Mouse (Mus musculus) 416B (cell line): ENCODE measurements around the gene Miga1.

ENCODE experiments used
- DNase-seq: peaks from one replicate; pipeline ENCODE4 v3.0.0; 2011; ENCODE audit warnings: low read depth

Gene Miga1

GRCm38 (mm10) chr3:152321765-152322547 is 18.3 kb downstream of the Miga1 start:
- no peak for DNase-seq

GRCm38 (mm10) chr3:152320972-152321645 is 19.1 kb downstream of the Miga1 start:
- DNase-seq: peak; percentile 49

DNA sequence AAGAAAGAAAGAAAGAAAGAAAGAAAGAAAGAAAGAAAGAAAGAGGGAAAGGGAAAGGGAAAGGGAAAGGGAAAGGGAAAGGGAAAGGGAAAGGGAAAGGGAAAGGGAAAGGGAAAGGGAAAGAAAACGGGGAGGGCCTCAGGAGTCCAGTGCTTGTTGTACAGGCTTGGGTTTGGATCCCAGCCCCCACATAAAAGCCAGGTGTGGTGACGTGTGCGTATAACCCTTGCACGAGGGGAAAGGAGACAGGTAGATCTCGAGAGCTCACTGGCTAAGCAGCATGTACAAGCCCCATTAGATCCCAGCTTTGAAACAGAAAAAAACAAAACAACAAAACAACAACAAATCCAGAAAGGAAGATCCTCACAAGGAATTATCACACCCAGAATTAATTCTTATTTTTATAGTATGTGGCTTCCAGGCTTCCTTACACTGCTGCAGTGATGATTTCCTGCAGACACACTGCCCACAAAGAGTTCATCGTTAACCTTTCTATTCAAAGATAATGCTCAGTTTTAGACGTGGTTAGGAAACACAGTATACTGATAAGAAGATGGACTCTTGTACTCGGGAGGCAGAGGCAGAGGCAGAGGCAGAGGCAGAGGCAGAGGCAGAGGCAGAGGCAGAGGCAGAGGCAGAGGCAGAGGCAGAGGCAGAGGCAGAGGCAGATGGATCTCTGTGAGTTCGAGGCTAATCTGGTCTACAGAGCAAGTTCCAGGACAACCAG is 23.6 kb downstream of the Miga1 start:
- peak; percentile 16 for DNase-seq

GRCm38 (mm10) chr3:152315613-152316012 is 24.6 kb downstream of the Miga1 start:
- peak; percentile 91 for DNase-seq

DNA sequence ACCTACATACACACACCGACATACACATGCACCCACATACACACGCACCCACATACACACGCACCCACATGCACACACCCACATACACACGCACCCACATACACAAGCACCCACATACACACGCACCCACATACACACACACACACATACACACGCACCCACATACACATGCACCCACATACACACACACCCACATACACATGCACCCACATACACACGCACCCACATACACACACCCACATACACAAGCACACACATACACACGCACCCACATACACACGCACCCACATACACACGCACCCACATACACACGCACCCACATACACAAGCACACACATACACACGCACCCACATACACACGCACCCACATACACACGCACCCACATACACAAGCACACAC is 25.5 kb downstream of the Miga1 start:
- DNase-seq: peak; percentile 21

DNA sequence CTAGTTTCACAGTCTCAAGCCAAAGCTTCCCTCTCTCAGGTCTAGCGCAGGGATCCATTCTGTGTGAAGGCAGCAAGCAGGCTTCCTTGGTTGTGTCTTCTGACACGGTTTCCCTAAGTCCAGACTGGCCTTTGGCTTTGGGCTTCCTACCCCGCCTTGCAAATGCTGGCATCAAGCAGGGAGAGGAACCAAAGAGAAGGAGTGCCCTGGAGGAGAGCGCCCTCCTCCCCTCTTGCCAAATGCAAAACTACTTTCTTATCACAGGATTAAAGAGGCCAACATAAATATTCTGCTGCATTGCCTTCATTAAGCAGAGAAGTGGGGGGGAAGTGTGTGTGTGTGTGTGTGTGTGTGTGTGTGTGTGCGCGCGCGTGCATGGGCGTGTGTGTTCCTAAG is 31.0 kb downstream of the Miga1 start:
- DNase-seq: peak; percentile 19

DNA sequence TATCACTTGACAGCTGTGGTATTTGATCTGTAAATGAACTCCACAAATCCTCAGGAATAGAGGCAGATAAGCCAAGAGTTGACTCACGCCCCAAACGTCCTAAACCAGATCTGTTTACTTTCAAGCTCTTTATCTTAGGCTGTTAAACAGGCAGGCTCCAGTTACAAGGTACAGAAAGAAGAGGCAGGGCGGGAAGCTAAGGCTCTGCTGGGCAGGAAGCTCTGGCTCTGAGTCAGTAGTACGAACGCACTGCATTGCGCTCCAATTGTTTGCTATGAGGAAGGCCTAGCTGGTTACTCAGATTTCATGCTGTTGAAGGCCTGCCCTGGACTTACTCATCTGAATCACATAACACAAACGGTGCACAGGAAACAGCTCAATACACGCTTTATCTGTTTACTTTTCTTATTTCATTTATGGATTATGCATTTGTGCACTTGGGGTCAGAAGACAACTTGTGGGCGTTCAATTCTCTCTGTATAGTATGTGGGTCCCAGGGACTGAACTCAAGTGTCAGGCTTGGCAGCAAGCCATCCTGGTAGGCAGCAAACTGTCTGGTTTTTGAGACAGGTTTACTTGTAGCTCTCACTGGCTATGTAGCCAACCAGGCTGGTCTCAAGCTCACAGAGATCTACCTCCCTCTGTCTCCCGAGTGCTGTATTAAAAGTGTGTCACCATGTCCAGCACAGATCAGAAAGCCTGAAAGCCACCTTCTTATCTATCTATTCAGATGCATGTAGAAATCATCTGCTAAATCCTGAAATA is 31.5 kb downstream of the Miga1 start:
- peak; percentile 93 for DNase-seq

GRCm38 (mm10) chr3:152305971-152306370 is 34.2 kb downstream of the Miga1 start:
- DNase-seq: no peak

- no peak for DNase-seq
Measured at GRCm38 (mm10) chr3:152305080-152305479, 35.1 kb downstream of the Miga1 start.

DNA sequence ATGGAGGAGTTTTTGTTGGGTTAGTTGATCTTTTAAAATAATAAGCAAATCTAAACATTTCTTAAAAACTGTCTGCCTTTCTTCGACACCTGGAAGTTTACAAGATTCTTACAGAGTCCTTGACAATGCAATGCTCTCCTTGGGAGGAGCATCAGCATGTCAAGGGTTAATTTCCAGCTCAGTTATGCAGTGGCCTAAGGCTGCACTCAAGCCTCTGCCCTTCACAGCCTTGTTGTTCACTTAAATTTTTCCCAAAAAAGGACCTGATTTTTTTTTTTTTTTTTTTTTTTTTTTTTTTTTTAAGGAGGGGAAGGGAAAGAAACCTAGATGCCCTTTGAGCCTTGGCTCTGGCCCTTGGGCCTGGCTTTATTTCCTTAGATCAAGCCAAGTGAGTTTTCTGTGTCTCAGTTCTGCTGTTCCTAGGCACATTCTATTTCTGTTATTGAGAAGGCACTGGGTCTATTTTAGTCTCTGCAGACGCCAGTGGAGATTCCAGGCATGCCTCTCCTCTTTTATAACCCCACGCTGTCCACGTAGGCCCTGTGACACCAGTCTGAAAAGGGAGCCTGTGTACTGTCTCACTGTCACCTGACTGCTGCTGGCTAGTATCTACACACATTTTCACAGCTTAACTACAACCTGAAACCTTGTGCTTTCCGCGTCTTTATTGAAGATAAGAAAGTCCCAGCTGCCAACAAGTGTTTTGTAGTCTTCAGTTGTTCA is 36.0 kb downstream of the Miga1 start:
- DNase-seq: no peak

DNA sequence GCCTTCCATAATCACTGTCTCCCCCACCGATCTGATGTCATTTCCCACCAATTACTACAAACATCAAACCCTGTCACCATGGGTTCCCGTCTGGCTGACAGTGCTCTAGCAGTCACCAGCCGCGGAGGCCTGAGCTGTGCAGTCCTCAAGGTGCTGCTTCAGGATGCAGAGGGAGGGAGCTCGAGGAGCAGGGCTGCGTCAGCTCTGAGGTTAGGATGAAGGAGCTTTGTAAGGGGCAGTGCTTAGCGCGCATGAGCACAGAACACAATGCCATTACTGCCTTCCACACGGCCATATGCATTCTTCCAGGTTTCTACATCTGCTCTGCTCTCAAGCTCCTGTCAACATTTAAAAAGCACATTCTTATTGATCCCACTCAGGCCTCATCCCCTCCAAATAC is 37.2 kb downstream of the Miga1 start:
- DNase-seq: no peak

DNA sequence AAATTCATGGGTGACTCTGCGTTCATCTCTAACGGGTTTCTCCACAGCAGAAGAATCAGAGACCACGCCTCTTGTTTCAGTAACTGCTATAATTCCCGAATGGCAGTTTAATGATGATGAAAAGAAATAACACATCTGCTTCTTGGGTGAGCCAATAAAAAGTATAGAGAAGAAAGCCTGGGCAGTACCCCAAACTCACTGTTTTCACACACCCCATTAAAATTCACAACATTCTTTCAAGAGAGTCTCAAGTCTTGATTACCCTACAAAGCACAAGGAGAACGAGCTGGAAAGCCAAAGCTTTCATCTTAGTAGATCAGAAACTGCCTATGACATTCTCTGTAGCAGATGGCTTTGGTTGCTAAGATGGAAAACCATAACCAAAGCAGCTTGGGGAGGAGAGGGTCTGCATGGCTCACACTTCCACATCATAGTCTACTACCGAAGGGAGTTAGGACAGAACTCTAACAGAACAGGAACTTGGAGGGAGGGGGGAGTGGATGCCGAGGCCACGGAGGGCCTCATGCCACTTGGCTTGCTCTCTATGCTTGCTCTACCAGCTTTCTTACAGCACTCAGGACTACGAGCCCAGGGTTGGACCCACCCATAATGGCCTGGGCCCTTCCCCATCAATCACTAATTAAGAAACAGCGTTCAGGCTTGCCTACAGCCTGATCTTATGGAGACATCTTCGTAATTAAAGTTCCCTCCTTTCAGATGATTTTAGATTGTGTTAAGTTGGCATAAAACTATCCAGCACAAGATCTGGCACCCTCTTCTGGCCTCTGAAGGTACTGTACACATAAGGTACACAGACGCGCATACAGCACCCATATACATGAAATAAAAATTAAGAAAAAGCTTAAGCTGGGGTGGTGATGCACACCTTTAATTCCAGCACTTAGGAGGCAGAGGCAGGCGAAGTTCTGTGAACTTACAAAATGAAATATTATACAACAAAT is 39.5 kb downstream of the Miga1 start:
- peak; percentile 17 for DNase-seq

- no peak for DNase-seq
Measured at GRCm38 (mm10) chr3:152295896-152296295, 44.3 kb downstream of the Miga1 start.

GRCm38 (mm10) chr3:152294400-152294799 is 45.8 kb downstream of the Miga1 start:
- DNase-seq: no peak

DNA sequence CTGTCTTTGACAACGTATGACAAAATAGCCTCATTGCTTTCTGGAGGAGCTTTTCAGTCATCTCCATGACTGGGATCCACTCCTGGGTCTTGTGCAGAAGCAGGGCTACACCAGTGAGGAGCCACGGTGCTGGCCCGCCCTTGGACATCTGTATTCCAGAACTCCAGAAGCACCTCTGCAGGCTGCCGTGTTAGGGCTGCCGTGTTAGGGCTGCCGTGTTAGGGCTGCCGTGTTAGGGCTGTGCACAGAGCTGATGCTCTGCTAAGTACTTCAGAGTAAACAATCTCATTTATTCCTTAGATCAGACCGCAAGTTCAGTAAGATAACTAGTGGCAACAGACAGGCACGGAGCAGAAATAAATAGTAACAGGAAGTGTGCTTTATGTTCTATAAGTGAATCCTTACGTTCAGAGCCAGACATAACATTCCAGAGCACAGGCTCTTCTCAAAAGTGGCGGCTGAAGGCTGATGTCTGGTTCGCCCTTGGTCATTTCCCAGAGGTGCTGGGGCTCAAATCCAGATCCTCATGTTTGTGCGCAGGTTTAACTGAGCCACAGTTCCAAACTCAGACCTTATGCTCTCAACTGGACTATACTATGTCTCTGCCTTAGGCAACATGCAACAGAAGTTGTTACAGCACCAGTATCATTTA is 46.6 kb downstream of the Miga1 start:
- DNase-seq: no peak

GRCm38 (mm10) chr3:152291895-152292294 is 48.3 kb downstream of the Miga1 start:
- DNase-seq: no peak

DNA sequence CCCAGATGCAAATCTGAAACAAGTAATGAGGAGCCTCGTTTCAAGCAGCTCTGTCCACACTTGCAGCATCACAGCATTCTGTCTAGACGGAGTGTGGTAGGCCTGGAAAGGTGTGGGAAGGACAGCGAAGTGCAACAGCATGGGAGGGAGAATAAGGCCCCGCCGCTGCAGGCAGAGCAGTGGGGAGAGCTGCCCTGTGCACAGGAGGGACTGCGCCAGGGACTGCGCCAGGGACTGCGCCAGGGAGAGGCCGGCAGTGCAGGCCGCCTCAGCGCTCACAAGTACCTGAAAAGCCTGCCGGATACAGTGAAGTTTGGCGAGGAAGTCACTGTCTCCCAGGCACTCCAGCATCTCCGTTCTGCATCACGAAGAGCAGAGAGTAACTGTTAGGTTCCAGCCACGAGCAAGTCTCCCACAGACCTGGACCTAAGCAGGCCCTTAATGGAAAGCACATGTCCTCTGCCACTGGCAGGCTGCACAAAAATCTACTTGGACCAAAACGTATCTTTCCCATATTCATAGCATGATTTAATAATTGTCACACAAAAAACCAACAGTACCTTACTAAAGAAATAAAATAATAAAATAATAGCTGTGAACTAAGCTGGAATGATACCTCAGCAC is 49.9 kb downstream of the Miga1 start:
- no peak for DNase-seq

DNA sequence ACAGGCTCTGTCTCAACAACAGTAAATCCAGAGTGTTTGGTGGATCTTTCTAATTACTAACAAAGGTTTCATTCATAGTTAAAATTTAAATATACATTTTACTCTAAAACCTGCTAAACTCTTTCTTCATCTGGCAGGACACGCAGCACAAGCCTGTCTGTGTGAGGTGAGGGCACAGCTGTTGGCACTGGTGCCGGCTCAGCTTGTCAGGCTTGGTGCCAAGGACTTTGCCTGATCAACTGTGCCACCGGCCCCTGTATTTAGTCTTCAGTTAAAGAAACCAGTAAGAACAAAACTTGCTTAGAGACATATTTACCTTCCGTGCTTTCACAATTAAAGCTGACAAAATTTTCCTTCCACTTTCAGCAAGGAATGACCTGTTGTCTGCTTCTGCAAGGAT is 51.5 kb downstream of the Miga1 start:
- no peak for DNase-seq

GRCm38 (mm10) chr3:152288276-152288675 is 51.9 kb downstream of the Miga1 start:
- no peak for DNase-seq
